Mouse (Mus musculus) urinary bladder, postnatal 14 days (tissue): Measurements from ENCODE around the gene Appbp2.
"Not testable (repeated sequence)": the region's sequence is repeated elsewhere in the genome, so short reads cannot be mapped to it uniquely, and the experiment has no call there.

Experiments used
- DNase-seq: peaks from one replicate; pipeline ENCODE4 v3.0.0; 2021; ENCODE audit warnings: low spot score

Gene Appbp2

DNA sequence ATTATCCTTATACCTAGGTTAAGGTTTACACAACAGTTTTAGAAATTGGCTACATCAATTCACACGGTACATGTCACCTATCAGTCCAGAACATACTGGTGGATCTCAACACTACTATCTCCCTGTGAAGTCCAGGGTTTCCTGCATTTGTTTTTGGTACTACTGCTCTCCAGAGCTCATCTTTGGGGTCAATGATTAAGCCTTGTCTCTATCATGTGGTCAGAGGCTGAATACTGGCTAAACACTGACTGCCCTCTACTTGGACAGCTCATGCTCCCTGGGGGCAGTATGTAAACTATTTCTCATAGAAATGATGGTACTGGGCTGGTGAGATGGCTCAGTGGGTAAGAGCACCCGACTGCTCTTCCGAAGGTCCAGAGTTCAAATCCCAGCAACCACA, 11.7 kb downstream of the Appbp2 start:
- DNase-seq: no peak

DNA sequence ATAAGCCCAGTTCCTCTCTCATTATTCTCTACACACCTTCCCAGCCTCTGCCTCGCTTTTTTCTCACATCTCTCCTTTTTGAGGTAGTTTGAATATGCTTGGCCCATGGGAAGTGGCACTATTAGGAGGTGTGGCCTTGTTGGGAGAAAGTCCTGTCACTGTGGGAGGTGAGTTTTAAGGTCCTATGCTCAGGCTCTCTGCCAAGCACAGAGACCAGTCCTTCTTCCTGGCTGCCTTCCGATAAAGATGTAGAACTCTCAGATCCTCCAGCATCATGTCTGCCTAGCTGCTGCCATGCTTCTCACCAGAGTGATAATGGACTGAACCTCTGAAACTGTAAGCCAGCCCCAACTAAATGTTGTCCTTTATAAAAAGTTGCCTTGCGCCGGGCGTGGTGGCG, 12.4 kb downstream of the Appbp2 start:
- no peak for DNase-seq

GRCm38 (mm10) chr11:85219014-85219413, 15.9 kb downstream of the Appbp2 start:
- DNase-seq: no peak

DNA sequence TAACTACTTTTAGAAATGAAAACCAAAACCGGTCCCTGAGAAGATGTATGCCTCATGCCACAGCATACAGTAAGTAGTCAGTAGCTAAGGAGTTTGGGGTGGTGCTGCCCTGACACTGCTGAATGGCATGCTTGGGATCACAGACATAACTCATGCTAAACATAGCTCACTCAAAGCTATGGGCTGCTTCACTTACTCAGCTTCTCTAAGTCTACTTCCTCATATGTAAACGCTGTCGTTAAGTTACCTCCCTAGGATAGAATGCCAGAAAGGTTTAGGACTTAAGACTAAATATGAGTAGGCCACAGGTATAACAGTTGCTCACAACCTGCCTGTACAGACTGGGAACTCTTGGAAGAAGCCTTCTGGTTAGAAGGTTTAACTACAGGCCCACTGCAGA, 20.3 kb downstream of the Appbp2 start:
- no peak for DNase-seq

DNA sequence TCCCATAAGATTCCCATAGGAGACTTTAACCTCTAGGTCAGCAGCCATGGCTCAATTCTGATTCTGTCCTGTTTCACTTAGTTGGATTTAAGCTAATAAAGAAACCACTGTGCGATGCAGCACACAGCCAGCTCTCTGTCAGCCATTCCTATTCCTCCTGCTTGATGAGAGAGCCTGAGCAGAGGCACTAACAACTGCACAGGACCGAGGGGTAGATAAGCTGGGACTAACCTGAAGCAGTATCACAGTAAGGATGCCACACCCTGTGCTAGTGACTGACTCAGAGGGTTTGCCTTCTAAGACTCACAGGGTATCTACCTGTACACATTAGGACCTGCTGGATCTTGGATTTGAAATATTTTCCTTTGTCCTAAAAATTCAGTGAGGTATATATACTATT, 21.7 kb downstream of the Appbp2 start:
- no peak for DNase-seq

GRCm38 (mm10) chr11:85211151-85211550, 23.8 kb downstream of the Appbp2 start:
- no peak for DNase-seq

DNA sequence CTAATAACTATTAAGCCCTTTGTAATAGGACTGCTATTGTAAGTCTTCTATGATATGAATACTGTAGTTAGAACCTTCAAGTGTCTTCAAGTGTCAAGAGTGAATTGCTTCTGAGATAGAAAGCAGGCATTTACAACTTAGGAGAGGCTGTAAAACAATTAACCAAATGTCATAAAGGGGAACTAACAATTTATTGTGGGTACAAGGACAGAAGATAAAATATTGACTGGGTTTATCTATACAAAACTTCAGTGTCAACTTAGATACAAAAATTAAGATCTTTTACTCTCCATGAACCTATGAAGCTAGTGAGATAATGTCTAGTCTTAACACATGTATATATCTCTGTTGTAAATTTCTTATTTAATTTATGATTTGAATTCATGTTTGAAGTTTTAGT, 28.7 kb downstream of the Appbp2 start:
- DNase-seq: no peak

GRCm38 (mm10) chr11:85198906-85199305, 36.0 kb downstream of the Appbp2 start:
- no peak for DNase-seq

- no peak for DNase-seq
Observed at GRCm38 (mm10) chr11:85196046-85196445, 38.9 kb downstream of the Appbp2 start.

DNA sequence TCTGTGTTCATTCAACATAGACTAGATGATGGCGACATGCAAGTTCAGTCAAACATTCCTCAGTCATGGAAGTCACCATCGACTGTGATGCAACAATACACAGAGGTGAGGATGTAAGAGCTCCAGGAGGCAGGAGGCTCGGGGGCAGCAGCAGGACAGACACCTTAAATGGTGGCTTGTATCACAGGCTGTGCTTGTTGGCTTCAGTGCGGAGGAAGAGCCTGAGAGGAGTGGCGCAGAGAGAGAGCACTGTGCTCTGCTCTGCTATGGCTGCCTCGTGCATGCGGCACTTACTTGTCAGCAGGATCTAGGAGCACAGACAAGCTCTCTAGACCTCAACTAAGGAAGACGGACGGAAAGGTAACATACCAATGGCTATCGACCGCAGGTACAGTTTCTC, 40.7 kb downstream of the Appbp2 start:
- no peak for DNase-seq

- no peak for DNase-seq
Observed at GRCm38 (mm10) chr11:85190741-85191140, 44.2 kb downstream of the Appbp2 start.

GRCm38 (mm10) chr11:85189110-85189509, 45.8 kb downstream of the Appbp2 start:
- no peak for DNase-seq

DNA sequence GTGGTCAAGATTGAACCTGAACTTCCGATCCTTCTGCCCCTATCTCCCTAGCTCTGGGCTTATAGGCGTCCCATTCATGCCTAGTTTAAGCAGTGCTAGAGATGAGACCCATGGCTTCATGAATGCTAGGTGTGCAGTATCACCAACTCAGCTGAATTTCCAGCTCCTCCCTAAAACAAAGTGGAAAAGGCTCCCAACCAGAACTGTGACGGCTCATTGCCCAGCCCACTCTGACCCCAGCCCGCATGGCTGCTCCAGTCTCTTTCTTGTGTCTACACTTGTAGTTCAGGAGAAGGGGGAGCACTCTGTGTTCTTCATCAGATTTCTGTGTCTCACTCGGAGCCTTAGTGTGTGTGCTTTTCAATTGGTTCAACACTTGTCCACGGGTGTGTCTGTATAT, 50.1 kb downstream of the Appbp2 start:
- no peak for DNase-seq

DNA sequence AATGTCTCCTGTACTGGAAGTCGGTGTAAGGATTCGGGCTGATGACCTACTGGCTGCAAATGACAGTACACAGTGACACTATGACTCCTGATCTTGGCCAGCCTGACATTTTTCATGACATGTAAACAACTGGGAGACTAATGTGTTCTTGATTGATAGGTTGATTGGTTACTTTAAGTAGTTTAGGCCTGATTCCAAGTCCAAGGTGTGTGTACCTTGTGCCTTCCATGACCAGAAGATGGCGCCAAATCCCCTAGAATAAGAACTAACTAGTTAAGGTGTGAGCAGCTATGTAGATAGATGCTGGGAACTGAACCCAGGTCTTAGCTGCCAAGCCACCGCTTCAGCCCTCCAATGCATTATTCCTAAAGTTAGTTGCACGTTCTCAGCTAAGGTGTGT, 50.8 kb downstream of the Appbp2 start:
- peak; percentile 50 for DNase-seq

DNA sequence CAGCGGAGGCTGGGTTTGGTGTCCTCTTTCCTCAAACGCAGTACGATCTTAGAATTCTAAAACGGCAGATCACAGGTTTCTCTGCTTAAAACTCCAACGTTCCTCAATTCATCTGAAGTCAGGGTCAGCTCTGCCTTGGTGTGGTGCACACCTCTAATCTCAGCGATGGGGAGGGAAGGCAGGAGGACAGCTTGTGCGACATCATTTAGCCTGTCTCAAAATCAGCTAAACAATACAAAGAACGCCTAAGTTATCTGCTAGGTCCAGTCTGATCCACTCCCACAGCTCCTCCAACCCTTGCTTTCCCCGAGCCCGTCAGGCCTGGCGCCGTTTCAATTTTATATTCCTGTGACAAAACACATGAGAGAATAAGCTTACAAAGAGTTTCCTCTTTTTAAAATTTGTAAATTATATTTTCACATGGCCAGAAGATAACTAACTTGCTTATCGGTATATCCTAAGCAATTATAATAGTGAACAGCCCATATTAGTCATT, 51.6 kb downstream of the Appbp2 start:
- DNase-seq: peak; percentile 12

DNA sequence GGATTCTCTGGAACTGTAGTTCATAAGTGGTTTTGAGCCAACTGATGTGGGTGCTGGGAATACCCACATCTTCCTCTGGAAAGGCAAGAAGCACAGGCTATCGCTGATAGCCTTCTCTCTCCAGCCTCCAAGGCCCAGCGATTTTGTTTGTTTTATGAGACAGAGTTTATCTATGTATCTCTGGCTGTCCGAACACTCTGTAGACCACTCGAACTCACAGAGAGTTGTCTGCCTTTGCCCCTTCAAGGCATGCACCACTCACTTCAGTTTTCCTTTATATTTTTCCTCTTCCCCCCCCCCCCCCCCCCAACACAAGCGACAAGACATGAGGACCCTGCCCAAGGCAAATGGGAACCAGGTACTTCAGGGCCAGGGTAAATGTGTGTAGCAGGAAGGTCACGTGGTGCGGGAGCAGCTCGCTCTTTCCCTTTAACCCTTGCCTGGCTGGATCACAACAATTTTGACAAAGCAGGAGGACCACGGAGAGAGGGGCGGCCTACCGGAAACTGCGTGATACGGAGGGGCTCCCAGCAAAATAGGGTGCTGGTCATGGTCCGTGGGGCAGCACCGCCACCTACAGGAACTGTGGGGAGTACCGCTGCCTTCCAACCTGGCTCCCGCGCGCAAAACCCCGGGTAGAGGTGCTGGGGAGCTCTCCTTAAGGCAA, 52.2 kb downstream of the Appbp2 start:
- DNase-seq: peak; percentile 69

- DNase-seq: no peak
Observed at GRCm38 (mm10) chr11:85178413-85178812, 56.5 kb downstream of the Appbp2 start.

DNA sequence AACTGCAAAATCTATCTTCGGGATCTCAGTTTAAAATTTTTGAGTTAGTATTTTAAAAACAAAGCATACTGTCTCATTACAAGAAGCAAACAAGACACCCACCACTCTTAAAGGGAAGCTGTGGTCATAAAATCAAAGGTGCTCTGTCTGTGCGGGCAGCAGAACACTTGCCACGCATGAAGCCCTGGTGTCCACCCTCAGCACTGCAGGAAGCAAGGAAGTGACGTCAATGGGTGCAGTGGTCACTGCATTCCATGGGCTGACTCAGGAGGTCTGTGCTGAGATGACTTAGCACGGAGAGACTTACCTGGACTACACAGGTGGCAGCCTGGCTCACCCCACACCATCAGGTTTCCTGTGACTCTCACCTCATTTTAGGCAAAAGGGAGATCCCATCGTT, 57.2 kb downstream of the Appbp2 start:
- DNase-seq: no peak

DNA sequence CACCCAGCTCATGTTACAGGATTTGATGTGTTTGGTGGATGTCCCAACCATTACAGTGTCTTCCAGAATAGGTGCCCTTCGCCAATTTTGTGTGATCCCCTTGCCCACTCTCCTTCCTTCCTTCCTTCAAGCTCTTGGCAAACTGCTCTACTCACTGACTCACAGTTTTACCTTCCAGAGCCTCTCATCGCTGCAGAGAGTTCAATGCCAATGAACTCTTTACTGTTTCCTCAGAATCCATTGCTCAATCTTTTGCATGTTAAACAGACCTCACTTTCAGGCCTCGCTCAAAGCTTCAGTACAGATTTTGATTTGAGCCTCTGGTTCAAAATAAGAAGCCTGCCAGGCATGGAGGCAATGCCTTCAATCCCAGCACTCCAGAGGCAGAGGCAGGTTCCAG, 59.0 kb downstream of the Appbp2 start:
- no peak for DNase-seq

GRCm38 (mm10) chr11:85170833-85171232, 64.1 kb downstream of the Appbp2 start:
- no peak for DNase-seq

- peak; percentile 94 for DNase-seq
Observed at GRCm38 (mm10) chr11:85170058-85170740, 64.7 kb downstream of the Appbp2 start, which contains the start of gene 1700125H20Rik. TSS of gene 1700125H20Rik (plus strand) at chr11:85170404.

DNA sequence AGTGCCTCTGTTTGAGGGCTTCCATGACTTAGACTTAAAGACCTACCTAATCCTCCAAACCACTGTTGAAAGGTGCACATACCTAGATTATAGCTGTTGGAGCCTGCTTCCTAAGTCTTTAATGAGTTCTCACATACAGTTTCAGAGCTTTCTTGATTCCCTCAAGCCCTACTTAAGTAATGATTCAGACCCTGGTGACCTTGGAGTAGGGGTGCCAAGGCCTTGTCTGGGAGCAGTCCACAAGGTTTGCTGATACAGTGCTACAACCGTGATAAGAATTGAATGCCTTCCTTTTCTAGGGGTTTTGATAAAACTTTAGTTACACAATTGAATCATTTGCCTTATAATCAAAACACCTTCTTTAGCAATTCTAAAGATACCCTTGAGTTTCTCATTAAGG, 67.4 kb downstream of the Appbp2 start:
- DNase-seq: no peak

DNA sequence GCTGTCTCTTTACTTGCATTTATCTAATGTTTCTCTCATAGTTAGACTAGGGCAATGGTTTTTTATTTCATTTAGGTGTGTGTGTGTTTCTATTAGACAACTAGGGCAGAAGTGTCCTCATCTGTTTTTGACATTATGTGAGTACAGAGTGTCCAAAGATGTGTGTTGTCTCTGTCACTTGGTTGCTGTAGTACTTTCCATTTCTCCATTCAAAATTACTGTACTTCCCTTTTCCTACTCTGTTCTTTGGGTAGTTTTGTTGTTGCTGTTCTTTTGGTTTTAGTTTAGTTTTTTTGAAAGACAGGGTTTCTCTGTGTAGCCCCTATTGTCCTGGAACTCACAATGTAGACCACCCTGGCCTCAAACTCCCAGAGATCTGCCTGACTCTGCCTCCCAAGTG, 70.6 kb downstream of the Appbp2 start:
- DNase-seq: no peak

DNA sequence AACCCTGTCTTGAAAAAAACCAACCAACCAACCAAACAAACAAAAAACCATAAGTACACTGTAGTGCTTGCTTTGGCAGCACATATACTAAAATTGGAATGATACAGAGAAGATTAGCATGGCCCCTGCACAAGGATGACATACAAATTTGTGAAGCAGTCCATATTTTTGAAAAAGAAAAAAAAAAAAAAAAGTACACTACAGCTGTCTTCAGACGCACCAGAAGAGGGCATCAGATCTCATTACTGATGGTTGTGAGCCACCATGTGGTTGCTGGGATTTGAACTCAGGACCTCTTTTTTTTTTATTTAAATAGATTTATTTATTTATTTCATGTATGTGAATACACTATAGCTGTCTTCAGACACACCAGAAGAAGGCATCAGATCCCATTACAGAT, 71.9 kb downstream of the Appbp2 start:
- not testable (repeated sequence) for DNase-seq
